Mouse (Mus musculus): ENCODE results near the gene Sbno2. TPM values are rescaled to one million over a fixed set of nuclear protein-coding genes. Genes with fewer than 3 reads are reported as not detected.

The Sbno2 gene
- polyA plus RNA-seq, 1 experiment = 127 TPM

GRCm38 (mm10) chr10:80146568-80147011 lies 41.2 kb upstream of the Sbno2 start:
- Histone ChIP-seq H3K36me3 (ENCODE audit: control insufficient read depth, insufficient read depth, low read length) (no peaks in the 10 kb centered on the region), H3K27me3 (ENCODE audit: control insufficient read depth, insufficient read depth, low read length) (no peaks in the 10 kb centered on the region), H3K4me3 (ENCODE audit: control insufficient read depth, insufficient read depth, low read length) (no peak overlapping the region), H3K4me1 (replicated peaks; ENCODE audit: control insufficient read depth, insufficient read depth, low read length) (peaks cover 20% of the 10 kb centered on the region), H3K27ac (ENCODE audit: control insufficient read depth, insufficient read depth, low read length) (no peak overlapping the region)
- 94% methylated on average over 4 of the region's 4 CpGs for WGBS
- peak; percentile 12 for DNase-seq
- TF ChIP-seq POLR2A (IDR thresholded peaks at IDR 0.05; ENCODE audit: control insufficient read depth, extremely low read depth, insufficient read depth, low read length, poor library complexity) = no peak
- TF ChIP-seq CTCF (IDR thresholded peaks at IDR 0.05; ENCODE audit: borderline replicate concordance, control insufficient read depth, extremely low read depth, insufficient read depth, low read length, poor library complexity) = no peak

GRCm38 (mm10) chr10:80145896-80146295 lies 40.5 kb upstream of the Sbno2 start:
- Histone ChIP-seq H3K27ac (ENCODE audit: control insufficient read depth, insufficient read depth, low read length) (no peak overlapping the region), H3K4me1 (replicated peaks; ENCODE audit: control insufficient read depth, insufficient read depth, low read length) (peaks cover 20% of the 10 kb centered on the region), H3K36me3 (ENCODE audit: control insufficient read depth, insufficient read depth, low read length) (no peaks in the 10 kb centered on the region), H3K27me3 (ENCODE audit: control insufficient read depth, insufficient read depth, low read length) (no peaks in the 10 kb centered on the region), H3K4me3 (ENCODE audit: control insufficient read depth, insufficient read depth, low read length) (no peak overlapping the region)
- 94% methylated on average over 6 of the region's 6 CpGs for WGBS
- TF ChIP-seq CTCF (IDR thresholded peaks at IDR 0.05; ENCODE audit: borderline replicate concordance, control insufficient read depth, extremely low read depth, insufficient read depth, low read length, poor library complexity) (no peak), POLR2A (IDR thresholded peaks at IDR 0.05; ENCODE audit: control insufficient read depth, extremely low read depth, insufficient read depth, low read length, poor library complexity) (no peak)
- DNase-seq = peak; percentile 19

GRCm38 (mm10) chr10:80144864-80145838 lies 39.8 kb upstream of the Sbno2 start:
- no peak overlapping the region for H3K27ac ChIP-seq (ENCODE audit: control insufficient read depth, insufficient read depth, low read length)
- no peaks in the 10 kb centered on the region for H3K36me3 ChIP-seq (ENCODE audit: control insufficient read depth, insufficient read depth, low read length)
- WGBS = 86% methylated on average over 20 of the region's 20 CpGs
- DNase-seq = peak; percentile 75
- peaks cover 22% of the 10 kb centered on the region for H3K4me1 ChIP-seq (replicated peaks; ENCODE audit: control insufficient read depth, insufficient read depth, low read length)
- no peak overlapping the region for H3K4me3 ChIP-seq (ENCODE audit: control insufficient read depth, insufficient read depth, low read length)
- no peak for TF ChIP-seq POLR2A (IDR thresholded peaks at IDR 0.05; ENCODE audit: control insufficient read depth, extremely low read depth, insufficient read depth, low read length, poor library complexity)
- peak; percentile 82; the same call in 1 of the 2 replicates for TF ChIP-seq CTCF (IDR thresholded peaks at IDR 0.05; ENCODE audit: borderline replicate concordance, control insufficient read depth, extremely low read depth, insufficient read depth, low read length, poor library complexity)
- H3K27me3 ChIP-seq (ENCODE audit: control insufficient read depth, insufficient read depth, low read length) = no peaks in the 10 kb centered on the region

- Histone ChIP-seq H3K4me1 (replicated peaks; ENCODE audit: control insufficient read depth, insufficient read depth, low read length) (peaks cover 29% of the 10 kb centered on the region), H3K36me3 (ENCODE audit: control insufficient read depth, insufficient read depth, low read length) (no peaks in the 10 kb centered on the region), H3K27ac (ENCODE audit: control insufficient read depth, insufficient read depth, low read length) (no peak overlapping the region), H3K27me3 (ENCODE audit: control insufficient read depth, insufficient read depth, low read length) (no peaks in the 10 kb centered on the region), H3K4me3 (ENCODE audit: control insufficient read depth, insufficient read depth, low read length) (no peak overlapping the region)
- TF ChIP-seq POLR2A (IDR thresholded peaks at IDR 0.05; ENCODE audit: control insufficient read depth, extremely low read depth, insufficient read depth, low read length, poor library complexity) = no peak
- no peak for TF ChIP-seq CTCF (IDR thresholded peaks at IDR 0.05; ENCODE audit: borderline replicate concordance, control insufficient read depth, extremely low read depth, insufficient read depth, low read length, poor library complexity)
- peak; percentile 5 for DNase-seq
- 95% methylated on average over 12 of the region's 12 CpGs for WGBS
These were observed 38.8 kb upstream of the Sbno2 start for GRCm38 (mm10) chr10:80144159-80144558.

GRCm38 (mm10) chr10:80143664-80144063 lies 38.3 kb upstream of the Sbno2 start:
- no peak for TF ChIP-seq POLR2A (IDR thresholded peaks at IDR 0.05; ENCODE audit: control insufficient read depth, extremely low read depth, insufficient read depth, low read length, poor library complexity)
- TF ChIP-seq CTCF (IDR thresholded peaks at IDR 0.05; ENCODE audit: borderline replicate concordance, control insufficient read depth, extremely low read depth, insufficient read depth, low read length, poor library complexity) = no peak
- no peaks in the 10 kb centered on the region for H3K36me3 ChIP-seq (ENCODE audit: control insufficient read depth, insufficient read depth, low read length)
- DNase-seq = no peak
- H3K27me3 ChIP-seq (ENCODE audit: control insufficient read depth, insufficient read depth, low read length) = no peaks in the 10 kb centered on the region; the same call in 1 of the 2 replicates
- H3K4me1 ChIP-seq (replicated peaks; ENCODE audit: control insufficient read depth, insufficient read depth, low read length) = peaks cover 33% of the 10 kb centered on the region
- no peak overlapping the region for H3K4me3 ChIP-seq (ENCODE audit: control insufficient read depth, insufficient read depth, low read length)
- no peak overlapping the region for H3K27ac ChIP-seq (ENCODE audit: control insufficient read depth, insufficient read depth, low read length)
- 96% methylated on average over 7 of the region's 7 CpGs for WGBS

GRCm38 (mm10) chr10:80142530-80142925 lies 37.2 kb upstream of the Sbno2 start:
- DNase-seq = no peak
- Histone ChIP-seq H3K27me3 (ENCODE audit: control insufficient read depth, insufficient read depth, low read length) (no peaks in the 10 kb centered on the region; the same call in 1 of the 2 replicates), H3K27ac (ENCODE audit: control insufficient read depth, insufficient read depth, low read length) (no peak overlapping the region), H3K36me3 (ENCODE audit: control insufficient read depth, insufficient read depth, low read length) (no peaks in the 10 kb centered on the region), H3K4me3 (ENCODE audit: control insufficient read depth, insufficient read depth, low read length) (peak overlapping the region; percentile 93), H3K4me1 (replicated peaks; ENCODE audit: control insufficient read depth, insufficient read depth, low read length) (peaks cover 35% of the 10 kb centered on the region)
- TF ChIP-seq CTCF (IDR thresholded peaks at IDR 0.05; ENCODE audit: borderline replicate concordance, control insufficient read depth, extremely low read depth, insufficient read depth, low read length, poor library complexity) (no peak), POLR2A (IDR thresholded peaks at IDR 0.05; ENCODE audit: control insufficient read depth, extremely low read depth, insufficient read depth, low read length, poor library complexity) (no peak)
- 1% methylated on average over 15 of the region's 15 CpGs for WGBS
